In the genomic region with DNA sequence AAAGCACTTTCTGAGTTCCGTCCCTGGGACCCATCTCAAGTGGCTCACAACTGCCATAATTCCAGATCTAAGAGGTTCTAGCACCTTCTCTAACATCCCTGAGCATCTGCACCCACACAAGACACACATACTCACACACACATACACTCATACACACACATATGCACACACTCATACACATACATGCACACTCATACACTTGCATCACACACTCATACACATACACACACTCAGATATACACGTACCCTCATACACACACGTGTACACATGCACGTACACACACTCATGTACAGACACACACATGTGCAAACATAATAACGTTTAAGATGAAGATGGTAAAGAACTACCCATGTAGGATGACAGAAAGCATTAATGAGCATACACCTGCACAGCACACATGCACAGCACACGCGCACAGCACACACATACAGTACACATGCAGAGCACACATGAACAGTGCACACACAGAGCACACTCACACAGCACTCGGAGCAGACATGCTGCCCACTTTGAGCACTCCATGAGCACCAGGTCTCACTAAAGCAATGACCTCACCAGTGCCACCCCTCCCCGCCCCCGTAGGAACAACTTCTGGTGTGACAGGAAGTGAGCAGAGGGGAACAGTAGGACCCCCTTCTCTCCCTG, we compare ENCODE assay signal across 10 mouse cellular contexts. TPM values are rescaled to one million over a fixed set of nuclear protein-coding genes. Genes with fewer than 3 reads are reported as not detected.
DNase-seq lines count a peak whose midpoint lies in the region; ATAC-seq and TF ChIP-seq lines count a peak whose summit lies in the region.
"Had no signal": no experiment of that assay in that cellular context is flagged by ENCODE, and none has a peak within 500 bp of the region (broad histone marks: within the 10 kb centered on the region; RNA-seq: fewer than 3 reads in every experiment).

No protein-coding gene starts in this region.

- no peaks in the 10 kb centered on the region for H3K9me3 ChIP-seq in lung, embryonic 15.5 days
- no peaks in the 10 kb centered on the region for H3K9me3 ChIP-seq in forebrain, embryonic 15.5 days
- H3K9me3 ChIP-seq in hindbrain, postnatal 0 days (ENCODE audit: low read length), result no peaks in the 10 kb centered on the region
- H3K9me3 ChIP-seq in neural tube, embryonic 14.5 days (ENCODE audit: control insufficient read depth, low read length), result no peaks in the 10 kb centered on the region
- H3K9me3 ChIP-seq: intestine, embryonic 15.5 days had no signal

- H3K4me2 ChIP-seq in lung, embryonic 15.5 days, result no peak overlapping the region
- peak overlapping the region; percentile 40 for H3K4me2 ChIP-seq in forebrain, embryonic 15.5 days (replicated peaks)
- H3K4me2 ChIP-seq in hindbrain, postnatal 0 days (ENCODE audit: low read depth, low read length), result peak overlapping the region; percentile 30
- H3K4me2 ChIP-seq in neural tube, embryonic 14.5 days (ENCODE audit: low read depth, low read length), result peak overlapping the region; percentile 15
- H3K4me2 ChIP-seq: intestine, embryonic 15.5 days had no signal

- no peak for DNase-seq in lung, postnatal 36 days
- no peak for DNase-seq in hindbrain, postnatal 0 days (ENCODE audit: low spot score)
- no peak for DNase-seq in gastrocnemius, postnatal 14 days
- DNase-seq in gastrocnemius, adult 2 months, result no peak
- DNase-seq: cerebellum, adult 11 months had no signal

- 74% methylated on average over 10 of the region's 10 CpGs for WGBS in lung, embryonic 15.5 days
- 85% methylated on average over 10 of the region's 10 CpGs for WGBS in forebrain, embryonic 15.5 days
- 82% methylated on average over 10 of the region's 10 CpGs for WGBS in hindbrain, postnatal 0 days
- 83% methylated on average over 10 of the region's 10 CpGs for WGBS in neural tube, embryonic 14.5 days

- intact Hi-C loops in gastrocnemius, postnatal 14 days (cut with DNase I; ENCODE audit: low total_unique reads), result no loop called here
- intact Hi-C loops in gastrocnemius, adult 2 months (cut with DNase I), result no loop called here

- H3K27ac ChIP-seq in lung, embryonic 15.5 days, result no peak overlapping the region
- H3K27ac ChIP-seq in forebrain, embryonic 15.5 days (replicated peaks), result peak overlapping the region; percentile 65
- peak overlapping the region; percentile 68; the same call in 1 of the 2 replicates for H3K27ac ChIP-seq in hindbrain, postnatal 0 days
- peak overlapping the region; percentile 58 for H3K27ac ChIP-seq in neural tube, embryonic 14.5 days (ENCODE audit: low read depth, low read length)
- no peak overlapping the region for H3K27ac ChIP-seq in gastrocnemius, adult 2 months
- H3K27ac ChIP-seq: intestine, embryonic 15.5 days; liver, embryonic 14.5 days had no signal

- 0 out of 2 replicates have a peak, but pooled peaks cover 6% of the 10 kb centered on the region for H3K4me1 ChIP-seq in lung, embryonic 15.5 days
- peaks cover 17% of the 10 kb centered on the region for H3K4me1 ChIP-seq in forebrain, embryonic 15.5 days
- peaks cover 12% of the 10 kb centered on the region for H3K4me1 ChIP-seq in hindbrain, postnatal 0 days (ENCODE audit: insufficient read depth, low read length)
- peaks cover 14% of the 10 kb centered on the region for H3K4me1 ChIP-seq in neural tube, embryonic 14.5 days (ENCODE audit: control insufficient read depth, insufficient read depth, low read length)

- no peaks in the 10 kb centered on the region for H3K36me3 ChIP-seq in lung, embryonic 15.5 days
- peaks cover 19% of the 10 kb centered on the region; the same call in 1 of the 2 replicates for H3K36me3 ChIP-seq in forebrain, embryonic 15.5 days
- no peaks in the 10 kb centered on the region for H3K36me3 ChIP-seq in hindbrain, postnatal 0 days (ENCODE audit: insufficient read depth, low read length)
- peaks cover 12% of the 10 kb centered on the region; the same call in 1 of the 2 replicates for H3K36me3 ChIP-seq in neural tube, embryonic 14.5 days (ENCODE audit: control insufficient read depth, insufficient read depth, low read length)
- H3K36me3 ChIP-seq: intestine, embryonic 15.5 days had no signal

- no peaks in the 10 kb centered on the region for H3K27me3 ChIP-seq in lung, embryonic 15.5 days
- H3K27me3 ChIP-seq in forebrain, embryonic 15.5 days, result peaks cover 3% of the 10 kb centered on the region; the same call in 1 of the 2 replicates
- H3K27me3 ChIP-seq in hindbrain, postnatal 0 days (ENCODE audit: insufficient read depth, low read length), result no peaks in the 10 kb centered on the region
- H3K27me3 ChIP-seq in neural tube, embryonic 14.5 days (ENCODE audit: control insufficient read depth, insufficient read depth, low read length), result no peaks in the 10 kb centered on the region
- H3K27me3 ChIP-seq: intestine, embryonic 15.5 days had no signal

- H3K4me3 ChIP-seq in lung, embryonic 15.5 days, result no peak overlapping the region
- H3K4me3 ChIP-seq in forebrain, embryonic 15.5 days, result peak overlapping the region; percentile 25
- H3K4me3 ChIP-seq in hindbrain, postnatal 0 days (ENCODE audit: low read length), result no peak overlapping the region
- H3K4me3 ChIP-seq in neural tube, embryonic 14.5 days (ENCODE audit: low read depth, low read length), result no peak overlapping the region
- H3K4me3 ChIP-seq in gastrocnemius, adult 2 months, result no peak overlapping the region
- H3K4me3 ChIP-seq: intestine, embryonic 15.5 days had no signal

- no peak overlapping the region for H3K9ac ChIP-seq in lung, embryonic 15.5 days
- no peak overlapping the region for H3K9ac ChIP-seq in forebrain, embryonic 15.5 days (replicated peaks)
- H3K9ac ChIP-seq in hindbrain, postnatal 0 days (replicated peaks; ENCODE audit: low read length), result no peak overlapping the region
- H3K9ac ChIP-seq in neural tube, embryonic 14.5 days (replicated peaks; ENCODE audit: low read depth, low read length), result no peak overlapping the region
- H3K9ac ChIP-seq: intestine, embryonic 15.5 days; liver, embryonic 14.5 days had no signal

- 0 out of 2 replicates have a peak, but pooled peaks have one; percentile 29 for ATAC-seq in lung, embryonic 15.5 days (ENCODE audit: borderline replicate concordance, extremely low read depth, low FRiP score, low TSS enrichment)
- peak; percentile 69 for ATAC-seq in forebrain, embryonic 15.5 days (replicated peaks)
- ATAC-seq in hindbrain, postnatal 0 days, result peak; percentile 6; the same call in 1 of the 2 replicates
- peak; percentile 23; the same call in 1 of the 2 replicates for ATAC-seq in neural tube, embryonic 14.5 days (ENCODE audit: low read depth)
- ATAC-seq: intestine, embryonic 15.5 days had no signal

- no peak for TF ChIP-seq CTCF in hindbrain, postnatal 0 days (IDR thresholded peaks at IDR 0.05; ENCODE audit: low read depth)
- no peak for TF ChIP-seq CTCF in gastrocnemius, adult 2 months (IDR thresholded peaks at IDR 0.05)

RNA-seq across cellular contexts. Expression of gene Tbc1d30, which starts 59.7 kb away (rescaled TPM):
- polyA plus RNA-seq in lung, embryonic 15.5 days (2015; fragmentation: Nextera tagmentation; extraction: Ambion mirVana), result 2.8 and 3.5 TPM in 2 replicates
- 8.5 and 9.1 TPM in 2 replicates for polyA plus RNA-seq in forebrain, embryonic 15.5 days (2015; fragmentation: Nextera tagmentation; extraction: Ambion mirVana)
- total RNA-seq in hindbrain, postnatal 0 days (2014; rRNA removed), result 47.5 and 55.6 TPM in 2 replicates
- 9.6 and 10.4 TPM in 2 replicates for polyA plus RNA-seq in hindbrain, postnatal 0 days (2015; fragmentation: Nextera tagmentation; extraction: Ambion mirVana)
- polyA plus RNA-seq in neural tube, embryonic 14.5 days (2014; fragmentation: Nextera tagmentation; extraction: Ambion mirVana), result 27.2 and 31.4 TPM in 2 replicates
- total RNA-seq in gastrocnemius, postnatal 14 days (2021), result under 1 TPM; 0.31 to 0.84 TPM
- total RNA-seq in gastrocnemius, adult 2 months (2021), result under 1 TPM; 0.20 to 0.36 TPM

Comparison
In these comparisons a context has a peak if more than half of its experiments do, and no peak if none do; other contexts are left out.
1. ATAC-seq: peak in every context shown above with its lines; median percentile 69 in forebrain, embryonic 15.5 days; 29 in lung, embryonic 15.5 days; 23 in neural tube, embryonic 14.5 days; 6 in hindbrain, postnatal 0 days.
2. H3K27ac ChIP-seq: peak in forebrain, embryonic 15.5 days (single experiment), hindbrain, postnatal 0 days (single experiment) and neural tube, embryonic 14.5 days (single experiment); none in lung, embryonic 15.5 days (single experiment) and gastrocnemius, adult 2 months (single experiment).